Mouse (Mus musculus): ENCODE measurements at regions not wholly inside any gene's neighbourhood (a gene's known extent, or its start where the extent isn't known, plus 50 kb on each side); places are given as distances from the start of the nearest gene placed in this dataset.

GRCm38 (mm10) chr1:23207024-23207423 lies 105.0 kb upstream of the 4933415F23Rik start:
- no peak for DNase-seq

GRCm38 (mm10) chr1:23202511-23203435 lies 100.7 kb upstream of the 4933415F23Rik start:
- peak; percentile 51 for DNase-seq

GRCm38 (mm10) chr1:23200460-23200859 lies 98.4 kb upstream of the 4933415F23Rik start:
- peak; percentile 20 for DNase-seq

GRCm38 (mm10) chr1:23190316-23191005 lies 88.4 kb upstream of the 4933415F23Rik start:
- DNase-seq, result no peak

GRCm38 (mm10) chr1:23189790-23190189 lies 87.7 kb upstream of the 4933415F23Rik start:
- DNase-seq, result peak; percentile 31

- no peak for DNase-seq
Observed at GRCm38 (mm10) chr1:23188216-23188615, 86.2 kb upstream of the 4933415F23Rik start.

GRCm38 (mm10) chr1:23187446-23188206 lies 85.6 kb upstream of the 4933415F23Rik start:
- no peak for DNase-seq

GRCm38 (mm10) chr1:23184728-23185127 lies 82.7 kb upstream of the 4933415F23Rik start:
- peak; percentile 49 for DNase-seq

GRCm38 (mm10) chr1:23182541-23182940 lies 80.5 kb upstream of the 4933415F23Rik start:
- peak; percentile 81 for DNase-seq

GRCm38 (mm10) chr1:23178335-23178974 lies 76.4 kb upstream of the 4933415F23Rik start:
- DNase-seq, result no peak

- no peak for DNase-seq
Observed at GRCm38 (mm10) chr1:23174022-23174421, 72.0 kb upstream of the 4933415F23Rik start.

- DNase-seq, result peak; percentile 67
Observed at GRCm38 (mm10) chr1:23173054-23173802, 71.2 kb upstream of the 4933415F23Rik start.

GRCm38 (mm10) chr1:23171336-23171735 lies 69.3 kb upstream of the 4933415F23Rik start:
- peak; percentile 64 for DNase-seq

- DNase-seq, result no peak
Observed at GRCm38 (mm10) chr1:23170711-23171110, 68.7 kb upstream of the 4933415F23Rik start.

GRCm38 (mm10) chr1:23168504-23168903 lies 66.5 kb upstream of the 4933415F23Rik start:
- no peak for DNase-seq

- peak; percentile 82 for DNase-seq
Observed at GRCm38 (mm10) chr1:23163371-23163935, 61.4 kb upstream of the 4933415F23Rik start.

- DNase-seq, result peak; percentile 18
Observed at GRCm38 (mm10) chr1:23162766-23163165, 60.7 kb upstream of the 4933415F23Rik start.

All from kidney, adult 9 months (tissue).